Mouse (Mus musculus) limb, embryonic 12.5 days (tissue): ENCODE measurements around the gene Rsph3b. TPM values are rescaled to one million over a fixed set of nuclear protein-coding genes. Genes with fewer than 3 reads are reported as not detected.
A peak's percentile ranks its signal among the peaks of the same experiment; 100 is the strongest.
"Not testable (repeated sequence)": the region's sequence is repeated elsewhere in the genome, so short reads cannot be mapped to it uniquely, and the experiment has no call there.

Experiments used
- ATAC-seq: fragments of 200-750 bp; cut with Nextera tagmentation; 2 replicates; pipeline ENCODE4 v1.8.0; 2017; ENCODE audit warnings: low read depth, moderate TSS enrichment; ENCODE audit not compliant: insufficient number of reproducible peaks, insufficient read depth, low FRiP score, low TSS enrichment
- H3K27ac ChIP-seq: fragments of 300-500 bp; sonication (generic); 2 replicates; pipeline ENCODE4 v1.5.1; 2016; ENCODE audit warnings: mild to moderate bottlenecking, moderate library complexity
- H3K27me3 ChIP-seq: fragments of 300-500 bp; sonication (generic); 2 replicates; pipeline ENCODE4 v1.6.1; 2016; ENCODE audit warnings: mild to moderate bottlenecking, moderate library complexity
- H3K36me3 ChIP-seq: fragments of 300-500 bp; sonication (generic); 2 replicates; pipeline ENCODE4 v1.6.1; 2016; ENCODE audit warnings: mild to moderate bottlenecking, moderate library complexity
- H3K4me1 ChIP-seq: fragments of 300-500 bp; sonication (generic); replicated peaks from 2 replicates; pipeline ENCODE4 v1.6.1; 2016
- H3K4me2 ChIP-seq: fragments of 300-500 bp; sonication (generic); 2 replicates; pipeline ENCODE4 v1.6.1; 2016; ENCODE audit warnings: mild to moderate bottlenecking, moderate library complexity
- H3K4me3 ChIP-seq: fragments of 300-500 bp; sonication (generic); replicated peaks from 2 replicates; pipeline ENCODE4 v1.5.1; 2016; ENCODE audit warnings: mild to moderate bottlenecking
- H3K9ac ChIP-seq: fragments of 300-500 bp; sonication (generic); replicated peaks from 2 replicates; pipeline ENCODE4 v1.6.1; 2016; ENCODE audit warnings: mild to moderate bottlenecking, moderate library complexity
- H3K9me3 ChIP-seq: fragments of 300-500 bp; sonication (generic); 2 replicates; pipeline ENCODE4 v1.6.1; 2016; ENCODE audit warnings: mild to moderate bottlenecking, moderate library complexity
- WGBS: fragments of 180-500 bp; shearing (Covaris S2); methylation state at CpG from one replicate; pipeline ENCODE4 v1.1.7; 2016; 5-methylcytosine and 5-hydroxymethylcytosine counted together
- polyA plus RNA-seq: library from polyadenylated mRNA; unstranded; fragments of >200 nt; fragmentation: Nextera tagmentation; extraction: Ambion mirVana; gene quantifications from 2 replicates; pipeline ENCODE4 v1.2.1, GENCODE M21; 2016

Gene Rsph3b
- polyA plus RNA-seq, 1 experiment from 2014 or later = 37.7 TPM

DNA sequence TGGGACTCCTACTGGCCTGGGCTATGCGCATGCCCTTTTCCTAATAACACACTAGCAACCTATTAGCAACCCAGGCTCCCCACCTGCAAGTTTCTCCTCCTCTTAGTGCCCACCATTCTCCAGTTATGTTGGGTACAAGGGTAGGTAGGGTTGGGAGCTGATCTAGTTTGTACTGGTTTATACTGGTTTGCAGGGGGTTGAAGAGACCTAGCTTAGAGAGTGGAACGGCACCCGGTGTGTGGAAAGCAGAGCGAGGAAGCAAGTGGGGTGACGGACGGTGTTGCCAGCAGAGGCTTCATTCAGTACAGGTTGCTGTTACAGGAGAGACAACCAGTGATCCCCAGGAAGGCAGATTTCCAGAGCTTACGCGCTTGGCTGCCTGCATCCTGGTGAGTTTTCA is 21.9 kb upstream of the Rsph3b start, which contains the start of gene Rnaset2b:
Gene Rnaset2b (plus strand): TSS at position 301 of the 400 bp plus-strand sequence.
- not testable (repeated sequence) for H3K4me3 ChIP-seq, H3K27me3 ChIP-seq, H3K9me3 ChIP-seq, H3K27ac ChIP-seq, ATAC-seq, H3K36me3 ChIP-seq, H3K9ac ChIP-seq, H3K4me1 ChIP-seq, H3K4me2 ChIP-seq
- no CpG with 5 or more reads among the region's 8 CpGs for WGBS

DNA sequence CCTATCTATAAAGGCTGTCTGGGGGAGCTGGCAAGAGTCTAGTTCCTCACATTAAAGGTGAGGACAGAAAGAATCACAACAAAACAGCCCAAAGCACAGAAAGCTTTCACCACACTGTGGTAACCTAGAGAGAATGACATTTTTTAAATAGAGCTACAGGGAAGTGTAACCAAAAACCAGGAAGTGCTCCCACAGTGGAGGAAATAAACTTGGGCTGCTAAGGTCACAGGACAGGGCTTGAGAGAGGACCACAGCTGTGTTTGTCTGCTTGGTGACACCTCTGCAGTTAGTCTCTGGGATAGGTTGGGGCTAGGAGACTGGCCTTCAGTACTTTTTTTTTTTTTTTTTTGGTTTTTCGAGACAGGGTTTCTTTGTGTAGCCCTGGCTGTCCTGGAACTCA is 19.2 kb upstream of the Rsph3b start:
- H3K9me3 ChIP-seq, H3K4me2 ChIP-seq, ATAC-seq, H3K36me3 ChIP-seq, H3K27ac ChIP-seq, H3K27me3 ChIP-seq, H3K4me3 ChIP-seq, H3K9ac ChIP-seq, H3K4me1 ChIP-seq: not testable (repeated sequence)
- 29% methylated on average over 1 of the region's 1 CpGs for WGBS

- H3K9me3 ChIP-seq, H3K4me1 ChIP-seq, ATAC-seq, H3K27me3 ChIP-seq, H3K4me3 ChIP-seq, H3K9ac ChIP-seq, H3K4me2 ChIP-seq, H3K27ac ChIP-seq, H3K36me3 ChIP-seq: not testable (repeated sequence)
- 13% methylated on average over 6 of the region's 6 CpGs for WGBS
Measured at GRCm38 (mm10) chr17:6965364-6965763, 16.9 kb upstream of the Rsph3b start.

DNA sequence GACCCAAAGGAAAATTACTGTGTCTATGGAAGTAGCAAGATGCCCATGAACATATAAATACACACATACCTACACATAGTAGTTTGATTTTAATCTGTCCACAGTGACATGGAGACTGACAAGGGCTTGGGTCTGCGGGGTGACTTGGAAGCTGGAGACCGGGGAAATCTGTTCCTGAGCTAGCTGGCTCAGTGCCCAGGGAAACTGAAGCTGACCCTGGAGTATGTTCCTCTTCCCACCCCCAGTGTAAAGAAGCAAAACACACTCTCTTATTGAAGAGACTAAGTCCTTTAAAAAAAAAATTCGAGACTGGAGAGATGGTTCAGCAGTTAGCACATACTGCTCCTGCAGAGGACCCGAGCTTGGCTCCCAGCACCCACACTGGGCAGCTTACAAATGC is 14.5 kb upstream of the Rsph3b start:
- not testable (repeated sequence) for ATAC-seq, H3K4me2 ChIP-seq, H3K27me3 ChIP-seq, H3K9me3 ChIP-seq, H3K9ac ChIP-seq, H3K36me3 ChIP-seq, H3K4me1 ChIP-seq, H3K4me3 ChIP-seq, H3K27ac ChIP-seq
- WGBS = 82% methylated on average over 4 of the region's 4 CpGs

DNA sequence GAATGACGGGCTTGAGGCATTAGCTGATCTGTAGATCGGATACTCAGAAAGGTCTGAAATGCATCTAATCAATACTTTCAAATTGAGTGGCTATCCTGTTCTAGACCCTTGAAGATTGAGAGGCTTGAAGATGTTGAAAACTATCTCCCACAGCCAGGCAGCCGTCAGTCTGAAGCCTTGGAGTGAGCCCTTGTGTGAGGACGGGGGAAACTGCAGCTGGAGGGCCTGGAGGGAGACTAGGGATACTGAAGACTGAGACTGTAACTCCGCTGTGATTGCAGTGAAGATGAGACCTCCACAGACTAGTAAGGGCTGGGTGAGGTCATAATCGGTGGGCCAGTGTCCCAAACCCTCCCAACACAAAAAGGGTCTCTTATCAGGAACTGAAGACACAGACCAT is 13.9 kb upstream of the Rsph3b start:
- H3K27ac ChIP-seq, H3K36me3 ChIP-seq, H3K9ac ChIP-seq, H3K4me1 ChIP-seq, H3K4me3 ChIP-seq, ATAC-seq, H3K9me3 ChIP-seq, H3K27me3 ChIP-seq, H3K4me2 ChIP-seq: not testable (repeated sequence)
- WGBS = 79% methylated on average over 4 of the region's 6 CpGs

- not testable (repeated sequence) for H3K9me3 ChIP-seq, H3K4me1 ChIP-seq, H3K9ac ChIP-seq, H3K36me3 ChIP-seq, H3K27me3 ChIP-seq, H3K27ac ChIP-seq
- Histone ChIP-seq H3K4me2 (peak overlapping the region; percentile 44), H3K4me3 (peak overlapping the region; percentile 51)
- under 1% methylated on average over 18 of the region's 48 CpGs for WGBS
- ATAC-seq = peak; percentile 94
Measured at GRCm38 (mm10) chr17:6961181-6962000, 12.9 kb upstream of the Rsph3b start.

DNA sequence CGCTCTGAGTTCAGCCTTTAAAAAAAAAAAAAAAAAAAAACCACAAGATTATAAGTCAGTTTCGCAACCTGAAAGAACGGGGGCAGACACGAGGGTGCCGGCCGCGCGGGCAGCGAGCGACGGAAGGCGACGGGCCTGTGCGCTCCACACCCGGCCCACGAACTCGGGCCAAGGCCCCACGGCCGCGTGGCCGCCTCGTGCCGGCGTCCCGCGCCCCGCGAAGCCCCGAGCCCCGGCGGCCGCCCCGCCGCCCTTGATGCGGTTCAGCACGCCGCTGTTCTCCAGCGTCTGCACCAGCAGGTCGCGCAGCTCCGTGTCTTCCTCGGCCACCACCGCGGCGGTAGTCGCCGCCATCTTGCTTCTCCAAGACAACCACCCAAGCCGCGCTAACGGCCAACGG is 12.3 kb upstream of the Rsph3b start, which contains the start of gene Tagap1:
Gene Tagap1 (minus strand): TSS at position 381 of the 400 bp plus-strand sequence.
- under 1% methylated on average over 38 of the region's 51 CpGs for WGBS

GRCm38 (mm10) chr17:6960349-6960748 is 11.9 kb upstream of the Rsph3b start:
- H3K9me3 ChIP-seq, H3K27ac ChIP-seq, H3K9ac ChIP-seq, H3K4me1 ChIP-seq, H3K27me3 ChIP-seq, H3K36me3 ChIP-seq, ATAC-seq: not testable (repeated sequence)
- under 1% methylated on average over 12 of the region's 12 CpGs for WGBS
- Histone ChIP-seq H3K4me3 (peak overlapping the region; percentile 51), H3K4me2 (peak overlapping the region; percentile 50)

More for the DNA sequence above, 12.3 kb upstream of the Rsph3b start, which contains the start of gene Tagap1:
- H3K27me3 ChIP-seq, ATAC-seq, H3K9me3 ChIP-seq, H3K36me3 ChIP-seq, H3K4me1 ChIP-seq: not testable (repeated sequence)
- Histone ChIP-seq H3K4me3 (peak within 1 kb of the TSS; percentile 51), H3K9ac (peak within 1 kb of the TSS; percentile 65), H3K4me2 (peak within 1 kb of the TSS; percentile 50), H3K27ac (peak within 1 kb of the TSS; percentile 73; the same call in 1 of the 2 replicates)

DNA sequence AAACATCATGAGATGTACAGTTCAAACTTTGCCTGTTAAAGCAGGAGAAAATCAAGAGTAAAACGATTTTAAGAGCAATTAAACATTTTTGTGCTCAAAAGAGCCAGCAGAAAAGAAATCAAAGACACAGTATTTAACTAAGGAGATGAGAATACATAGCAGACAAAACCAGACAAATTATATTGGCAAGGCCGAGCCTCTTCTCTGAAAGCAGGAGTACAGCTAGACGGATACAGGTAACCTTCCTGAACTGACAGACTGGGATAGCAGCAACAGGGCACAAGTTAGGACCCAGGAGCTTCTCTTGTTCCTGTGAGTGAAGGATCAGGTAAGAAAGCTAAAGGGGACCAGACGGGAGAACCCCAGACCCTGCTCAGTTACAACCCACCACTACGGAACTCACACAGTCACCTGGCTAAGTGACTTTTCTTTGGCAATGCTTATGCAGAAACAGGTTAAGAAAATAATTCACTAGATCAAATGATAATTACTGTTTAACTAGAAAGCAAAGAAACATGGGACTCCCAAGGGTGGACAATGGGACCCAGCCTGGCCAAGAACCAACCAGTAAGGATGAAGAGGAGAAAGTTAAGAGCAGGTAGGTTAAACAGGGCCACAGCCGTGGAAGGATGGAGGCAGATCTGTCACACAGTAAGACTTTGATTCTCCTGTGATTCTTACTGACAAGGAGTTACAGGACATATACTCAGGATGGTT is 11.2 kb upstream of the Rsph3b start:
- not testable (repeated sequence) for ATAC-seq

DNA sequence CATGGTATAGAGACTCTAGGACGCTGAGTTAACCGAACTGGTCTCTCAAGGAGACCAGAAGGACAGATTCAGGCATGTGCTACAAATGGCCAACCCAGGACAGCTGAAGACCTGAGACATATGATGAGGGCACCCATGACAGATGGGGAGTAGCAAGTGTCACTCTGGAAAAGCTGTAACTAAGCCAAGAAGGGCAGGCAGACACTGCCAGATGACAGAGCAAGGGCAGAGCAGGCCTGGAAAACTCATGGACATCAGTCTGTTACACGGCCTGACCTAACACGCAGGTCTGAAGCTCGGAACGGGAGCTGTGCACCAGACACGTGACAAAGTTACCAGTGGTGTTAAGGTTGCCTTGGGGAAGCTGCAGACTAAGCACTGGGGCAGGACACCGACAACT is 10.4 kb upstream of the Rsph3b start:
- H3K4me3 ChIP-seq, H3K9me3 ChIP-seq, H3K27me3 ChIP-seq, H3K4me1 ChIP-seq, H3K9ac ChIP-seq, H3K27ac ChIP-seq, H3K4me2 ChIP-seq, ATAC-seq: not testable (repeated sequence)
- H3K36me3 ChIP-seq = peaks cover 10% of the 10 kb centered on the region; the same call in 1 of the 2 replicates
- WGBS = 88% methylated on average over 7 of the region's 8 CpGs

More for the DNA sequence above, 11.2 kb upstream of the Rsph3b start:
- H3K27ac ChIP-seq, H3K4me1 ChIP-seq, H3K27me3 ChIP-seq, H3K9ac ChIP-seq, H3K9me3 ChIP-seq: not testable (repeated sequence)
- peak overlapping the region; percentile 50 for H3K4me2 ChIP-seq
- WGBS = 52% methylated on average over 5 of the region's 6 CpGs
- peak overlapping the region; percentile 51 for H3K4me3 ChIP-seq
- peaks cover 10% of the 10 kb centered on the region; the same call in 1 of the 2 replicates for H3K36me3 ChIP-seq

DNA sequence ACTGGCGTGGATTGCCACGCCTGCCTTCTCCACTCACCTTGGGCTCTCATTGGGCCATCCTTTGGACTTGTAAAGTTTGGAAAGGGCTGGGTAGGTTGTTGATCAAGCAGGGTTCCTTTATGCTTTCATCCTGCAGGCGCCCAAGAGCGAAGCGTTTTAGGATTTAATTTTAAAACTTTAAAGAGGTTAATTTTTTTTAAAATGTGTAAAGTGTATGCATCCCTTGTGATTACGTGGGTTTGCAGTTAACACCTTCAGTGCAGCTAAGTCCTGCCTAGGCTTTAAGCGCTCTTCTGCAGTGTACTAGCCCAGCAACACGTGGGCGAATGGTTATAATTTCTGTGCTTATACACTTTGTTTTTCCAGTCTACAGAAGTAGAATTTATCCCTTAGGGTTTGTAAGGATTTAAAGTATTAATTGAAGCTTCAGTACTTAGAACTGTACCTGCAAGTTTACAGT is 317 bp upstream of the Rsph3b start:
- not testable (repeated sequence) for H3K4me1 ChIP-seq, H3K9ac ChIP-seq
- WGBS = 9% methylated on average over 9 of the region's 9 CpGs

More for the DNA sequence above, 317 bp upstream of the Rsph3b start:
- H3K9me3 ChIP-seq, H3K36me3 ChIP-seq, ATAC-seq, H3K27me3 ChIP-seq: not testable (repeated sequence)
- peak overlapping the region; percentile 90 for H3K27ac ChIP-seq
- peak overlapping the region; percentile 60 for H3K4me2 ChIP-seq
- peak overlapping the region; percentile 54 for H3K4me3 ChIP-seq
